Mouse (Mus musculus) liver, embryonic 16.5 days (tissue): ENCODE data around the gene Cux1. TPM values are rescaled to one million over a fixed set of nuclear protein-coding genes. Genes with fewer than 3 reads are reported as not detected.

ENCODE experiments used
- ATAC-seq: fragments of 200-750 bp; cut with Nextera tagmentation; 2 replicates; pipeline ENCODE4 v1.8.0; 2017; ENCODE audit warnings: low read depth, mild to moderate bottlenecking, moderate number of reproducible peaks, moderate library complexity
- H3K27ac ChIP-seq: fragments of 300-500 bp; sonication (generic); 2 replicates; pipeline ENCODE4 v1.5.1; 2014; ENCODE audit warnings: mild to moderate bottlenecking, low read length
- H3K27me3 ChIP-seq: fragments of 300-500 bp; sonication (generic); 2 replicates; pipeline ENCODE4 v1.6.1; 2014; ENCODE audit warnings: low read depth, low read length, mixed read lengths; ENCODE audit not compliant: control insufficient read depth, insufficient read depth
- H3K36me3 ChIP-seq: fragments of 300-500 bp; sonication (generic); 2 replicates; pipeline ENCODE4 v1.6.1; 2014; ENCODE audit warnings: mild to moderate bottlenecking; ENCODE audit not compliant: control insufficient read depth, insufficient read depth
- H3K4me1 ChIP-seq: fragments of 300-500 bp; sonication (generic); 2 replicates; pipeline ENCODE4 v1.6.1; 2014; ENCODE audit warnings: low read depth, low read length, mixed read lengths; ENCODE audit not compliant: control insufficient read depth
- H3K4me2 ChIP-seq: fragments of 300-500 bp; sonication (generic); 2 replicates; pipeline ENCODE4 v1.6.1; 2014; ENCODE audit warnings: low read depth, low read length, mixed read lengths
- H3K4me3 ChIP-seq: fragments of 300-500 bp; sonication (generic); 2 replicates; pipeline ENCODE4 v1.5.1; 2014; ENCODE audit warnings: low read depth, mild to moderate bottlenecking, low read length
- H3K9ac ChIP-seq: fragments of 300-500 bp; sonication (generic); 2 replicates; pipeline ENCODE4 v1.6.1; 2014; ENCODE audit warnings: low read depth, low read length
- H3K9me3 ChIP-seq: fragments of 300-500 bp; sonication (generic); replicated peaks from 2 replicates; pipeline ENCODE4 v1.6.1; 2016; ENCODE audit warnings: low read length; ENCODE audit not compliant: control insufficient read depth
- WGBS: fragments of 180-500 bp; shearing (Covaris S2); extraction: QIAGEN DNeasy Blood & Tissue Kit; methylation state at CpG from one replicate; pipeline ENCODE4 v1.1.7; 2014; ENCODE audit not compliant: insufficient replicate concordance; 5-methylcytosine and 5-hydroxymethylcytosine counted together
- polyA plus RNA-seq: library from polyadenylated mRNA; unstranded; fragments of >200 nt; fragmentation: Nextera tagmentation; extraction: Ambion mirVana; gene quantifications from 2 replicates; pipeline ENCODE4 v1.2.1, GENCODE M21; 2015

Cux1 gene
- polyA plus RNA-seq: 15.8 and 17.1 TPM in 2 replicates

- peak within 1 kb of the TSS; percentile 86 for H3K9ac ChIP-seq
- H3K9me3 ChIP-seq: no peaks in the 10 kb centered on the region
- peak; percentile 83 for ATAC-seq
- H3K36me3 ChIP-seq: no peaks in the 10 kb centered on the region
- peak within 1 kb of the TSS; percentile 73 for H3K27ac ChIP-seq
- H3K4me2 ChIP-seq: peak within 1 kb of the TSS; percentile 98
- under 1% methylated on average over 81 of the region's 103 CpGs for WGBS
- H3K4me3 ChIP-seq: peak within 1 kb of the TSS; percentile 94
- peaks cover 17% of the 10 kb centered on the region for H3K4me1 ChIP-seq
- H3K27me3 ChIP-seq: peaks cover 35% of the 10 kb centered on the region
These were observed at the start of gene Cux1 for GRCm38 (mm10) chr5:136567176-136568025. TSS of gene Cux1 (minus strand) at chr5:136567490.

- no peaks in the 10 kb centered on the region for H3K9me3 ChIP-seq
- H3K27me3 ChIP-seq: no peaks in the 10 kb centered on the region
- no peak for ATAC-seq
- H3K4me3 ChIP-seq: no peak overlapping the region
- H3K27ac ChIP-seq: no peak overlapping the region
- H3K9ac ChIP-seq: no peak overlapping the region
- H3K4me2 ChIP-seq: no peak overlapping the region
- 65% methylated on average over 1 of the region's 1 CpGs for WGBS
- no peaks in the 10 kb centered on the region for H3K4me1 ChIP-seq
- no peaks in the 10 kb centered on the region for H3K36me3 ChIP-seq
These were observed 45.1 kb upstream of the Cux1 start for GRCm38 (mm10) chr5:136612391-136612790.

- H3K9me3 ChIP-seq: no peaks in the 10 kb centered on the region
- no peak overlapping the region for H3K9ac ChIP-seq
- no peak overlapping the region for H3K27ac ChIP-seq
- no peaks in the 10 kb centered on the region for H3K36me3 ChIP-seq
- H3K4me1 ChIP-seq: no peaks in the 10 kb centered on the region
- WGBS: 55% methylated on average over 6 of the region's 6 CpGs
- no peaks in the 10 kb centered on the region for H3K27me3 ChIP-seq
- H3K4me3 ChIP-seq: no peak overlapping the region
- no peak for ATAC-seq
- H3K4me2 ChIP-seq: no peak overlapping the region
These were observed 41.6 kb upstream of the Cux1 start for GRCm38 (mm10) chr5:136608814-136609434.

GRCm38 (mm10) chr5:136605144-136605543 lies 37.9 kb upstream of the Cux1 start:
- Histone ChIP-seq H3K9ac (no peak overlapping the region), H3K4me3 (no peak overlapping the region)

GRCm38 (mm10) chr5:136603176-136603964 lies 36.1 kb upstream of the Cux1 start:
- H3K9me3 ChIP-seq: no peaks in the 10 kb centered on the region
- WGBS: 66% methylated on average over 13 of the region's 13 CpGs
- H3K9ac ChIP-seq: no peak overlapping the region
- no peak overlapping the region for H3K4me3 ChIP-seq
- ATAC-seq: no peak
- H3K4me1 ChIP-seq: no peaks in the 10 kb centered on the region
- no peak overlapping the region for H3K27ac ChIP-seq
- no peak overlapping the region for H3K4me2 ChIP-seq
- H3K27me3 ChIP-seq: no peaks in the 10 kb centered on the region
- H3K36me3 ChIP-seq: no peaks in the 10 kb centered on the region

More at GRCm38 (mm10) chr5:136605144-136605543, 37.9 kb upstream of the Cux1 start:
- no peak overlapping the region for H3K27ac ChIP-seq
- no peaks in the 10 kb centered on the region for H3K9me3 ChIP-seq
- no peaks in the 10 kb centered on the region for H3K36me3 ChIP-seq
- H3K4me1 ChIP-seq: no peaks in the 10 kb centered on the region
- ATAC-seq: no peak
- no peaks in the 10 kb centered on the region for H3K27me3 ChIP-seq
- no peak overlapping the region for H3K4me2 ChIP-seq
- WGBS: 49% methylated on average over 11 of the region's 11 CpGs

- Histone ChIP-seq H3K27me3 (no peaks in the 10 kb centered on the region), H3K36me3 (no peaks in the 10 kb centered on the region), H3K27ac (no peak overlapping the region), H3K4me3 (no peak overlapping the region), H3K4me1 (no peaks in the 10 kb centered on the region), H3K9ac (no peak overlapping the region), H3K4me2 (no peak overlapping the region), H3K9me3 (no peaks in the 10 kb centered on the region)
- 53% methylated on average over 5 of the region's 5 CpGs for WGBS
- no peak for ATAC-seq
These were observed 33.2 kb upstream of the Cux1 start for GRCm38 (mm10) chr5:136600511-136600910.

- no peak for ATAC-seq
- Histone ChIP-seq H3K36me3 (no peaks in the 10 kb centered on the region), H3K4me2 (no peak overlapping the region), H3K9ac (no peak overlapping the region), H3K4me1 (no peaks in the 10 kb centered on the region), H3K9me3 (no peaks in the 10 kb centered on the region), H3K27ac (no peak overlapping the region), H3K27me3 (no peaks in the 10 kb centered on the region), H3K4me3 (no peak overlapping the region)
- 64% methylated on average over 8 of the region's 8 CpGs for WGBS
These were observed 27.7 kb upstream of the Cux1 start for GRCm38 (mm10) chr5:136594896-136595540.

- H3K4me3 ChIP-seq: no peak overlapping the region
- no peak overlapping the region for H3K9ac ChIP-seq
- H3K4me2 ChIP-seq: no peak overlapping the region
- no peaks in the 10 kb centered on the region for H3K36me3 ChIP-seq
- H3K4me1 ChIP-seq: no peaks in the 10 kb centered on the region
- H3K27ac ChIP-seq: no peak overlapping the region
- H3K27me3 ChIP-seq: no peaks in the 10 kb centered on the region
- no peak for ATAC-seq
- 49% methylated on average over 8 of the region's 8 CpGs for WGBS
- no peaks in the 10 kb centered on the region for H3K9me3 ChIP-seq
These were observed 24.7 kb upstream of the Cux1 start for GRCm38 (mm10) chr5:136591816-136592499.
